Mouse (Mus musculus) heart, adult 2 months (tissue): Measurements from ENCODE around the gene Nuak1.

ENCODE experiments used
- CTCF ChIP-seq: fragments of 200-600 bp; IDR thresholded peaks from 2 replicates; pipeline ENCODE4 v1.8.1; 2022; ENCODE audit warnings: antibody characterized with exemption, mild to moderate bottlenecking, moderate library complexity
- EP300 ChIP-seq: fragments of 200-500 bp; IDR thresholded peaks from 2 replicates; pipeline ENCODE4 v1.6.1; 2011; ENCODE audit warnings: low read depth, low read length, control low read depth; ENCODE audit not compliant: insufficient read depth
- POLR2A ChIP-seq: fragments of 200-500 bp; IDR thresholded peaks from 2 replicates; pipeline ENCODE4 v1.6.1; 2011; ENCODE audit warnings: mild to moderate bottlenecking, low read depth, low read length, control low read depth; ENCODE audit not compliant: insufficient read depth

- no peak for TF ChIP-seq CTCF
- no peak for TF ChIP-seq POLR2A
- TF ChIP-seq EP300, result no peak
Measured at GRCm38 (mm10) chr10:84338752-84339151, 101.6 kb downstream of the Nuak1 start.
